Mouse (Mus musculus) heart, postnatal 10 days (tissue): ENCODE data around the gene Lama2. TPM values are rescaled to one million over a fixed set of nuclear protein-coding genes. Genes with fewer than 3 reads are reported as not detected.
"Not testable (repeated sequence)": the region's sequence is repeated elsewhere in the genome, so short reads cannot be mapped to it uniquely, and the experiment has no call there.

Experiments used
- DNase-seq, 2 experiments: peaks; one replicate each; pipeline ENCODE4 v3.0.0; 2021
- intact Hi-C: fragments of 180-260 bp; cut with DNase I; formaldehyde crosslinking; loops from one replicate; pipeline ENCODE4 v1.15.1; 2025
- total RNA-seq, 2 experiments: library from RNA; stranded (reverse); gene quantifications; 2 replicates each; pipeline ENCODE4 v1.2.3; 2021

Gene Lama2
- total RNA-seq, 2 experiments from 2014 or later: 222 to 226 TPM

DNA sequence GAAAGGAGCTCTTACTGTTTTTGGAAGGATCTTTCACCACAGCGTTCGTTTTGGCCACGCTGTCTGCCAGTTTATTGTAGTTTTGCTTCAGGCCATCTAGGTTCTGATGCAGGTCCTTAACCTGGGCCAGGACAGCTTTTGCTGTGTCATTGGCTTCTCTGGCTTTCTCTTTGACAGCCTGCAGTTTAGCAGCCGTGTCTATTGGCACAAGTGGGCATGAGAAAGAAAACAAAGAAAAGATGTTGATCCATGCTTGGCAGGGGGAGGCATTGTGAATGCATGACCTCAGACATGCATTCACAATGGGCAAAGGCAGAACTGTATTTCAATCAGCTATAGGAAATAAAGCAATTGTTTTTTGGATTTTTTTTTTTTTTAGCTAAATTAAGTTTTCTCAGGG is 565.1 kb downstream of the Lama2 start:
- intact Hi-C loops: no loop called here
- no peak for DNase-seq

DNA sequence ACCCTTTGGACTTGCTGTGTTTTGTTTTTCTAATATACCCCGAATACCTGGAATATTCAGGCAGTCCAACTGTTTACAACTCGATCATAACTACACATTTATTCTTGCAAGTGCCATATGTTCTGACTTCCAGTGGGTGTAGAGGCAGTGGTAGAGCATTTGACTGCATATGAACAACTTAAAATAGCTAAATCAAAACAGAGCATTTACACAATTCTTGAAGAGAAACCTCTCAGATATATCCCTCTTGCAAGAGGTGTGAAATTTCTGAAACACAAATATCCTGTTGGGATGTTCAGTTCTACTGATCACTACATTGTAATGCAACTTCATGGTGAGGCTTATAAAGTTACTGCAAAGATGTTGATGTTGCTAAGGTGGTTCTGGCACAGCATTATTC is 572.4 kb downstream of the Lama2 start:
- intact Hi-C loops: no loop called here
- DNase-seq: no peak

DNA sequence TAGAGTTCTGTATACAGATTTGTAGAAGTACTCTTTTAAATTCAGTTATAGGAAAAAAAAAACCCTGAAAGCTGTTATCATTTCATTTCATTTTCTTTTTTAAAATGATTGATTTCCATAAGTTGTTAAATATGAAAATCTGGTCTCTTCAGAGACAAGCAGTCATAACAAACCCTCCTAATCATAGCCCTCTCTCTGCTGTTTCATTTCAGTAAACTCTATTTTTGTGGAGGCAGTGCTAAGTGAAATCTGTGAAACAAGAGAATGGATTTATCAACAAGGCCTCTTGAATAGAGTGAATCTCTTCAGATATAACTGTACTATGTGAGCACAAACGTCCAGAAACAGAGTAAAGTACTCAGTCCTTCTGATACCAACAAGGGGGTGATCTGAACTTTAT is 577.7 kb downstream of the Lama2 start:
- intact Hi-C loops: no loop called here

DNA sequence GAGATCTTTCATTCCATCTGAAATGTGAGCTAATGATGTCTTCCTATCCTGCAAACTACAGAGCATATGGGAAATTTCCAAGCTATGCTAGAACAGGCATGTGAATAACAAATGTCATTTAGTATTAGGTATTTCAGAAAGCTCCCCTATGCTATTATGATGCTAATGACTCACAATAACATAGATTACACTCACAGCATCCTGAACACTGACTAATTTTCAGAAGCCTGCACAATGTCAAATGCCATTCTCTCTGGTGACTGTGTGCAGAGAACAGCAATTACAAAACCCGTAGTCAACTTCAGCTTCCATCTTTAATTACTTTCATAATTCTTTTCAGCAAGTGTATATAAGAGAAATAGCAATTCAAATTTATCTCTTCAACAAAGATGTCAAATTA is 596.9 kb downstream of the Lama2 start:
- DNase-seq: no peak
- intact Hi-C loops: no loop called here

More for the DNA sequence above, 577.7 kb downstream of the Lama2 start:
- DNase-seq: no peak

DNA sequence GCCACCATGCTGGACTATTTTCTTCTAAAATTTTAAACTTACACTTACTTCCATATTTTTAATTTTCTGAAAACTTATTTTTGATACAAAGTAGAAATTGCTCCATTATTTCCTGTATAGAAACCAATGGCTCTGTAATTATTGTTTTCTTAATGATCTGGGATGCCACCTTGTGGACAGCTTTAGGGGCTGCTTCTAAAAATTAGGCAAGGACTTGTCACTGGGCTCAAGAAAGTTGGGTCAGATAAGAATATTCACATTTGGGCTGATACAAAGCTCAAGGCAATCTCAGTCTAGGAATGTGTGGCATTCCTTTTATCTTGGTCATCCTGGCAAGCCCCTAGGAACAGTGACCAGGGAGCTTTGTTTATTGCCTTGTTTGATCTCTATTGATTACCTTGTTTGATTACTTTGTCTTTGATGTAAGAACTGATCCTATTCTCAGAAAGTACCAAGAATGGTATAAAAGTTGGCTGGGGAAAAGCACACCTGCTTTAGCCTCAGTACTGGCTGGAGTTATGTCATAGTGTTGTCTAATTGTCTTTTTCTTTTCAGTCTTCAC is 606.7 kb downstream of the Lama2 start:
- DNase-seq: no peak
- intact Hi-C loops: no loop called here

DNA sequence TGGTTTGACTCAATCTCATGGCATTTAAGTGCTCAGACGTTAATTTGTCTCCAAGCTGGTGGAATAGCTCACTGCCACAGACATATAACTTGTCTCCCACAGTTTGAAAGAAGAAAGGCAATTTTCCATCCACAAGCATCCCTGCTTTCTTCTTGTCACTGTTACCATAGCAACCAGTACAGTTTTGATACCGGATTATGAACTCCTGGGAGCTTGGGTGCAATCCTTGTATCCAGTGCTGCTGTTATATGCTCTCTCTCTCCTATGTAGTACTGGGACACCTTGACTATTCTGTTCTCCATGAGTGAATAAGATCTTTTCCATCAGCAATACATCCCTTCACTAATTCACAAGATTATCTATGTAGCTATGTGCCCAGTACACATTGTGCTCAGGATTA is 612.2 kb downstream of the Lama2 start:
- no peak for DNase-seq
- intact Hi-C loops: no loop called here

DNA sequence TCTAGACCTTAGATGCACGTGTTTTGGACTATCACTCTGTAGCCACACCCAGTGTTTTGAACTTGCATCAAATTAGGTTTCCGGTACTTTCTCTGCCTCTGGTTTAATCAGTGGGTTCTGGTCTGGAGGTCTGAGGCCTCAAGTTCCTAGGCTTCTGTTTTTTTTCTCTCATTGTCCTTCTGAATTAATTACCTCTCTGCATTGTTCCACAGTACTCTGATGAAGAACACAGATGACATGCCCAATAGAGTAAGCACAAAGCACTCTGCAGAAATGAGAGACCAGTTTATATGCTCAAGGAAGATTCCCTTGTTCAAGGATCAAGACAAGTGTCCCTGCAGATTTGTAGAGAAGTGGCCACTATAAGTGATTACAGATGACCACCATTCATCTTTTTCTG is 613.8 kb downstream of the Lama2 start:
- no peak for DNase-seq
- intact Hi-C loops: no loop called here

DNA sequence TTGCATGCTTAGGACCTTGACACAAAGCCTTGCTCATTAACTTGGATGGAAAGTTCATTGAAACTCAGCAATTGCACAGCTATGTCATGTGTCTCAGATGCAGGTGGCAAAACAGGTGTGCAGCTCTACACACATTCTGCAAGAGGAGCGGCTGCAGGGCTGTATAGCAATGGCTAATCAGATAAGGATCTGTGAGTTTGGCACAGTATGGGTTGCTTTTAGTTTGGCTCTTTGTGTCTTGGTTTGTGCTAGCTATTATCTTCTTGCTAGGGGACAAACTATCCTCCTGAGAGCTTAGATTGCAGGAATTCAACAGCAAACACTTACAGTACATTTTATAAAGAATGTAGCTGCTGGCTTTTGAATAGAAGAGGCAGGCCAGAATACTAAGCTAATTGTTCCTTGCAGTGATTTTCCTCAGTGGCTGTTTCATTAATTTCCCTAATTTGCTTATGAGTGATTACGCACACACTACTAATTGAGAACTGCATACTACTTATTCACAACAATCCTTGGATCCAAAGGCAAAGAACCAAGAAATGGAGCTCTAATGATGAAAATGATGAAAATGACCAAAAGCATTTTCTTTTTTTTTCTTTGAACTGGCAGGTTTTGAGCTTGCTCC is 617.9 kb downstream of the Lama2 start:
- no peak for DNase-seq
- intact Hi-C loops: no loop called here

DNA sequence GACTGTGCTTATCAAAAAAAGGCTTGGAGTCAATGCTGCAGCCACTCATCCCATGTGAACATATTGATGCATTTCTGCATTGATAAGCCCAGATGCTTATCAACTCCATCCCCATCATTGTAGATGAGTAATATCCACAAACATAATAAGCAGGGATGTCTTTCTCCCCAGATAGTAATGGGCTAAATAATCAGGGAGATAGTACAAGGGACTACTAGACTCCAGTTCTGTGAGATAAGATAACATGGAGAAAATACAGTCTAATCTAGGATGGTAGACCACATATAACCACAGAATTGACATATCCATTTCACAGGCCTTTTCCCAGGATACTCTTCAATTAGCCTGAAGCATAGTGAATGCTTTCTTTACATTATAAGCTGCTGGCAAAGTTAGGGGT is 622.9 kb downstream of the Lama2 start:
- intact Hi-C loops: loop anchor here (5.0 kb wide), 2 partner anchors 504 to 624 kb away; no protein-coding TSS in a partner anchor
- DNase-seq: no peak

DNA sequence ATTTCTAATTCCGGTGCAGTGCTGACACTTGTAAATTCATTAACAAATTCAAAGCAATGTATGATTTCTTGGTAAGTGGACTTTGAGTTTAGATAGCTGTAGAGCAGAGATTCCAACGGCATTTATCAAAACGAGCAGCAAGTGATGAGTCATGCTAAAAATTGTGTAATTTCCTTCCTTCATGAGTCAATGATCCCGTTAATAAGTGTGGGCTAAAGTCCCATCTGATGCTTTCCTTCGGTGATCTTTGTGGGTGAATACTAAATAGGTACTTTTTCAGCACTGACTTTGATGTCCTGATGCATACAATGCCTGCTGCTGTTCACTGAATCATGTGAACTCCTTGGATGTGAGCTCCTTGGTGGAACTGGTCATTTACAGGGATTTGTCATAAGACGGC is 623.6 kb downstream of the Lama2 start:
- intact Hi-C loops: loop anchor here (2.0 to 5.0 kb wide), 4 partner anchors 75 to 624 kb away; no protein-coding TSS in a partner anchor
- DNase-seq: no peak

DNA sequence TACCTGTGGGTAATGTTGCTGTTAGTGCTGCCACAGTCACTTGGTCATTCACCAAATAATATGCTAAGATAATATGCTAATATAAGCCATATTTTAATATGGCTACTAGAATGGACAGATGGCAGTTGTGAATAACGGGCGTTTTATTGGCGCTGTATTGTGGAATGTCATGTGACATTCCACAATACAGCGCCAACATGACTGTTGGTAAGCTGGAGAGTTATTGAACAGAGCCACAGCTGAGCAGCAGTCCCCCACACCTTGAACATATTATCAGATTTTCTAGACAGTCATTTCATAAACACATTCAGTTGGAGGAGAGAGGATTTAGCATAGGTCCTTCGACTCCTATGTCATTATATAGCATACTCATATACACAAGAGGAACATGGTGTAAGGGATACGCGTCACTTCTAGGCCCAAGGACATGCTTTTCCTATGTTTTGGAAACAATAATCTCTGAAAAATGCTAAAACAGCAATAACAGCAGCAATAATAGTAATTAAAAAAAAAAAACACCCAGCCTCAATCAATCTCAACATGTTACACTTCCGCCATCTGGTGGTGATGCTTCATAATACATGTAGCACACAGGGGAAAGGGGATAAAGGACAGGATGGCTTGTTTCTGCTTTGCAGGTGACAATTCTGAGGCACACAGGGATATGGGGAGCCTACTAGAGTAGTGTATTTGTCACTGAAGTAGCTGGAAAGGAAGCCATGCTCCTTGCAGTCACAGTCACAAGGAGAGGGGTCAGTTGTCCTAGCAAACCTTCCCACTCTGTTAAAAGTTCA is 624.2 kb downstream of the Lama2 start:
- DNase-seq: peak; percentile 56 to 78
- intact Hi-C loops: loop anchor here (2.0 to 5.0 kb wide), 4 partner anchors 75 to 623 kb away; no protein-coding TSS in a partner anchor

DNA sequence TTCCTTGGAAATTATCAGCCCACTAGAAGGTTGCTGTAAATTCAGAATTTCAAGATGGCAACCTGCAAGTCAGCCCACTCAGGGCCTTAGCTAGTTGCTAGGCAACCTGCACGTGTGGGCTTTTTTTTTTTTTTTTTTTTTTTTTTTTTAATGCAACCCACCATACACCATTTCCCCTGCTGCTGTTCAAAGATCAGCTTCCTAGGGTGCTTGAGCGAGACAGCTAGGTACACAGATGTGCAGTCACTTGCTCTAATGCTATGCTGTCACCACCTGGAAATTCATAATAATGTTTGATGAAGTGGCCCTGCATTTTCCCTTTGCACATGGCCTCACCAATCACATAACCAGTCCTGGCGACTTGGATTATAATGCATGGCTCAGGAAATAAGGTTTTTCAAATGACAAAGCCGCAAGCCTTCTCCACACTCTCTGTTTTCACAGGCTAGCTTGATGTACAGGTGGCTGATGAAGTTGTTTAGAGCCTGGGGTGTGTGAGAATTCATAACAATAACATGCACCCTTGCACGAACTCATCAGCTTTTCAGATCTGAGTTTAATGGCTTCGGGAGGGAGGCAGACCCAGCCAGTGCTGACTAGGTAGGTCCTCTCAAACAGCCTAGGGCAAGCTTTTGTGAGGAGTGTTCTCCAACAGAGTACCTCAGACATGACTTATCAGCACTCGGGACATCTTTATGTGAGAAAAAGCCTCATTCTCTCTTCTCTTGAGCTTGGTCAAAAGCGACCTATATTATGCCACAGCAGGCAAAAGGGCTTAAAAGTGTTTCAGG is 625.4 kb downstream of the Lama2 start:
- no peak for DNase-seq
- intact Hi-C loops: loop anchor here (2.0 kb wide), 2 partner anchors 73 to 283 kb away; no protein-coding TSS in a partner anchor

DNA sequence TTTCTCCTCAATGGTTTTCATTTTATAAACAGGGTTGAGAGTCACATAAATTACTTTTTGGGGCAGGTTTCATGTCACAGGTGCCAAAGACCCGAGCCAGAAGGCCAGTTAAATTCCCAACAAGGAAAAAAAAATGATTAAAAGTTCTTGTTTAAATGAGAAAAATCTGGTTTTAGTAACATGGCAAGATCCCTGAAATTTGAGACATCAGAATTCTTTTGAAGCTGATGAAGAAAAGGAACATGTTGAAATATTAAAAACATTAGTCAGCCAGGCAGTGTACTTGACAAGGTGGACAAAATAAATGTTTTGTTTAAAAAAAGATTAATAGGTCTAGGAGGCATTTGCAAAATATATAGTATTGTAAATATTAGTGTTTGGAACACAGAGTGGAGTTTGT is 634.1 kb downstream of the Lama2 start:
- DNase-seq: no peak
- intact Hi-C loops: no loop called here

DNA sequence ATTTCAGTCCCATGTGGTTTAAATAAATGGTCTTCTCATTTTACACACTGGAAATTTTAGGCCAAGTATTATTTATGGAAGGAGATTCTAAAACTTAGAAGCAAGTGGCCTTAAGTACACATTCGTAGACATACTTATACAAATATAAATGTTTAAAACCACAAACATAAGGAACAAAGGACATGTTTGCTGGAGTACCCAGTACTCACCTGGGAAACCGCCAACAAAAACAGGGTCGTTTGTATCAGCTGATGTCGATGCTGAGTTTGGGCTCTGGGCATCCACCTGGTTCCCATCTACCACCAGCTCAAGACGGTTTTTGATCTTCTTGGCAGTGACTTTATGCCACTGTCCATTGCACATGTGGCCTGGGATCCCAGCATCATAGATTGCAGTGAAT is 635.5 kb downstream of the Lama2 start:
- intact Hi-C loops, DNase-seq: not testable (repeated sequence)

DNA sequence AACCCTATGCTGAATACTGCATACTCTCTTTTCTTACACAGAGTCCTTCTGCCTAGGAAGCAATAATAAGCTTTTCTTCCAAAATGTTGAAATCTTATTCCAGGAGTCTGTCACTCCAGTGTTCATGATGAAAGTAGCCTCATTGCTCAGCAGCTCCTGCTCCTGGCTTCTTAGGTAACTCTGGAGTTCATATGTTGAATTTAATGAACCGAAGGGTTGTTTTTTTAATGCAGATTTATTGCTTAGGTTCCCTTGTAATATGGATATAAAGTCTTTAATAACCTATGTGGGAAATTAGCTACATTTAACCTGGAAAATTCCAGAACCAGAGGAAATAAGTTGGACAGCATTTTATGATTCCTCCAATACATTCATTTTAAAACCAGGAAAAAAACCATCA is 636.0 kb downstream of the Lama2 start:
- intact Hi-C loops: no loop called here
- DNase-seq: no peak

DNA sequence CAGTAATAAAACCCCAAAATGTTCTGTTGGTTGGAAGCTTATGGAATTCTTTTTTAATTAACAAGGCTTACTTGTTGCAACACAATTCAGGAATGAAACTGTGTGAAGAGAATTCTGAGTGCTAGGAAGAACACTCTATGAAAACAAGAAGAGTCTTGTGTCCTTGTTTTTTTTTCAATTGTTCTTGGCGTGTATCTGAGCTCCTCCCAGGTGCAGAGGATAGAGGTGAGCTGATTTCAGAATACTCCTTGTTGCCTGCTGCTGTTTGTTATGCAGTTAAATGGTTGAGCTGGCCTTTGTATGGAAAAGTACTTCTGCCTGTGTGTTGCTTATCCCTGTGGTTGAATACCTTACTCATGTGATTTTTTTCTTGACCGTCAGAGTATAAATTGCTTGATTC is 636.9 kb downstream of the Lama2 start:
- no peak for DNase-seq

DNA sequence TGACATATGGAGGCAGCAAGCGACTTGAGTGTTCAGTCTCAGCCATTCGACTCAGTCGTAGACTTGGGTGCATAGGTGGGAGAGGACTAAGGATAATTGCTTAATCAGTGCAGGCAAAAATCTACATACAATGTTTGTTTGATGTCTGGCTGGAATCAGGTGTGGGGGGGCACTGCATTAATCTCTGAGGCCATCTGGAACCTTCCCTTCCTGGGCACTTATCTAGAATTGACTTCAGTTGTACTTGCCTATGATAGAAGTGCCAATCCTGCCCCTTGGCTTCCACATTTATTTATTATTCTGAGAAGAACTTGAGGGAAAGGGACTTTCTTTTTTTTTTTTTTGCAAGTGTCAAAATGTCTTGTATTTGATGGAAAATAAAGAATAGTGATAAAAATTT is 644.2 kb downstream of the Lama2 start:
- intact Hi-C loops: no loop called here
- no peak for DNase-seq

More for the DNA sequence above, 636.9 kb downstream of the Lama2 start:
- intact Hi-C loops: no loop called here

DNA sequence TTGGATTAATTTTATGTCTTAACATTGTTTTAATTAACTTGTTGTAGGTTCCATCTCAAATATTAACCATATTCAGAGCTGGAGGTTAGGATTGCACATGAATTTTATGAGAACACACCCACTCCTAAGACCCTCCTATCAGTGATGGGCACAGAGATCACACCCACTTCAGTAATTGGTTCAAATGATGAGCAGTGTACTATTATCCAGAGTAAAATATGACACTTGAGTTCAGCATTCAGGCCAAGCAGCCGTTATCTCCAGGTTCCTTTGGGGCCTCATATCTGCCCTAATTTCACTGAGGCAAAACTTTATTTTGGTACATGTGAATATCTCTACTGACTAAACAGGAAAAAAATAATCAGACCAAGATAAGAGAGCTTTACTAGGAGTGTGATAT is 645.3 kb downstream of the Lama2 start:
- no peak for DNase-seq
- intact Hi-C loops: no loop called here

DNA sequence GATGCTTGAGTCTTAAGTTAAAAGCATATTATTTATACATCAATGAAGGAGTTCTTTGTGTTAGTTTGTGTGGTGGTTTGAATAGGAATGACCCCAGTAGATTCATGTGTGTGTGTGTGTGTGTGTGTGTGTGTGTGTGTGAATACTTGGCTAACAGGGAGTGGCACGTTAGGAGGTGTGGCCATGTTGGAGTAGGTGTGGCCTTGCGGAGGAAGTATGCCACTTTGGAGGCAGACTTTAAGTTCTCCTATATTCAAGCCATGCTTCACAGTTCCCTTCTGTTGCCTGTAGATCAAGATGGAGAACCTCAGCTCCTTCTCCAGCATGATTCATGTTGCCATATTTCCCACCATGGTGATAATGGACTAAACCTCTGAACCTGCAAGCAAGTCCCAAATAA is 646.0 kb downstream of the Lama2 start:
- intact Hi-C loops: no loop called here
- no peak for DNase-seq

DNA sequence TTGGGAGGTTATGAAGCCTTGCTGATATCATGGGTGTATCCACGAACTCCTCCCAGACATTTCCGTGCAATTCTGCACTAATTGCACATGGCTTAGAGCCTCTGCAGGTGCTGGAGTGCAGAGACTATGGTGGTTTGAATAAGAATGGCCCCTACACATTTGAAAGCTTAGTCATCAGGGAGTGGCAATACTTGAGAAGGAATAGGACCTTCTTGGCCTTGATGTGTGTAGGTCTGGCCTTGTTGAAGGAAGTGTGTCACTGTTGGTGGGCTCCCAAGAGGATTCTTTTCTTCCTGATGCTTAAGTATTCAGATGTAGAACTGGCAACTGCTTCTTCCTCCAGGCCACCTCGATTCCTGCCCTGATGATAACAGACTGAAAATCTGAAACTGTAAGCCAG is 661.0 kb downstream of the Lama2 start:
- DNase-seq: no peak
- intact Hi-C loops: no loop called here

DNA sequence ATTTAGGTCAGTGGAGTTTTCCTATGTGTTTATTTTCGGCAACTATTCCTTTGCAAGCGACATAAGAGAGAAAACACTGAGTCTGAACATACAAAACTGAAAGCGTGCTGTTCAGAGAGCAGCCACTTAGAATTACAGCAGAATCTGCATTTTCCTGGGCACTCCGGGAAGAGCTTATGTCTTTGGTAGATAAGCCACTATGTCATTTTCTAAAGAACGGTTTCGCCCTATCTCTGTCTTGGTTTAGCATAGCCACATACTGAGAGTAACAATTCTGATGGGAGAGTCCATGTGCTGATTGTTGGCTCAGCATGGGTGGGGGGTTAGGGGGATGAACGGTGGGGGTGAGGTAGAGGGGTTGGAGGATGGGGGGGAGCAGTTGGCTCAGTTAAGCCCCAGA is 669.1 kb downstream of the Lama2 start:
- intact Hi-C loops: no loop called here
- no peak for DNase-seq
